Mouse (Mus musculus): ENCODE results near the gene Pitx2. TPM values are rescaled to one million over a fixed set of nuclear protein-coding genes. Genes with fewer than 3 reads are reported as not detected.

The Pitx2 gene
- total RNA-seq, 1 experiment from 2014 or later, result not detected

DNA sequence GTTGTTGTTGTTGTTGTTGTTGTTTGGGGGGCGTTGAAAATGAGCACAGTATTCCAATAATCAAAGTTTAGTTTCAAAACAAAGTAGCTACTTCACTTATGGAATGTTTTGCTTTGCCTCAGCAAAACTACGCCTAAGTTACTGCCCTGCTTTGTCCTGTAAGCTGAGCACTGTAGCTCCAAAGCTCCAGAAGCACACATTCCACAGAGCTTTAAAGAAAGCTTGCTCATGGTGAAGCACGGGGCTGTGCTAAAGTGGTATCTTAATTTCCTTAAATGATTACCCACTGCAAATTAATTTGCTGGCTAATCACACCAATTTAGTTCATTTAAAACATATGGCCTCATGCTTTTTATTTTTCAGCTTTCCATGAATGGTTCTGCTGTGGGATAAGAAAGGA lies 1.5 kb downstream of the Pitx2 start:
- ATAC-seq (ENCODE audit: extremely low read depth, insufficient number of reproducible peaks, low FRiP score, poor library complexity, severe bottlenecking), result no peak

DNA sequence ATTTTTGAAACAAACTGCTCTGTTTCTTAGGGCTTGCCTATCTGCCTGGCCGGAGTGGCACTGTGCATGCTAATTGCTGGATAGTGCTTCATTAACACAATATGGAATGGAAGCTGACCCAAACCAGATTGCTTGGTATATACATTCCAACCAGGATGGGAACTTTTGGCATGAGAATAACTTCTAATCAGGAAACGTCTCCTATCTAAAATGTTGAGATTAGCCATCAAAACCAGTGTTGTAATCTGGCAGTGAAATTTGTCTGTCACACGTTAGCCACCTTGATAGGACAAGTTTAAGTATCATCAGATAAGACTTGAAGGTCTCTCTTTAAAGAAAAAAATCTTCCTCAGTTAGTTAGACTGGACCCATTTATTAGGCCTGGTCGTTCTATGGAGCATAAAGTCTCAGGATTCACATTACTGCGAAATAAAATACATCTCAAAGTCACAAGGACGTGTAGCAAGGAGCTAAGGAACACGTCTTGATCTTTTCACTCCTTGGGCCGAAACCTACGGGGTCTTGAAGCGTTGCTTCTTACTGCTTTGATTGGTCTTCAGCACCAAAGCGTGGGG lies 2.1 kb downstream of the Pitx2 start:
- no peak for ATAC-seq (ENCODE audit: extremely low read depth, insufficient number of reproducible peaks, low FRiP score, poor library complexity, severe bottlenecking)

DNA sequence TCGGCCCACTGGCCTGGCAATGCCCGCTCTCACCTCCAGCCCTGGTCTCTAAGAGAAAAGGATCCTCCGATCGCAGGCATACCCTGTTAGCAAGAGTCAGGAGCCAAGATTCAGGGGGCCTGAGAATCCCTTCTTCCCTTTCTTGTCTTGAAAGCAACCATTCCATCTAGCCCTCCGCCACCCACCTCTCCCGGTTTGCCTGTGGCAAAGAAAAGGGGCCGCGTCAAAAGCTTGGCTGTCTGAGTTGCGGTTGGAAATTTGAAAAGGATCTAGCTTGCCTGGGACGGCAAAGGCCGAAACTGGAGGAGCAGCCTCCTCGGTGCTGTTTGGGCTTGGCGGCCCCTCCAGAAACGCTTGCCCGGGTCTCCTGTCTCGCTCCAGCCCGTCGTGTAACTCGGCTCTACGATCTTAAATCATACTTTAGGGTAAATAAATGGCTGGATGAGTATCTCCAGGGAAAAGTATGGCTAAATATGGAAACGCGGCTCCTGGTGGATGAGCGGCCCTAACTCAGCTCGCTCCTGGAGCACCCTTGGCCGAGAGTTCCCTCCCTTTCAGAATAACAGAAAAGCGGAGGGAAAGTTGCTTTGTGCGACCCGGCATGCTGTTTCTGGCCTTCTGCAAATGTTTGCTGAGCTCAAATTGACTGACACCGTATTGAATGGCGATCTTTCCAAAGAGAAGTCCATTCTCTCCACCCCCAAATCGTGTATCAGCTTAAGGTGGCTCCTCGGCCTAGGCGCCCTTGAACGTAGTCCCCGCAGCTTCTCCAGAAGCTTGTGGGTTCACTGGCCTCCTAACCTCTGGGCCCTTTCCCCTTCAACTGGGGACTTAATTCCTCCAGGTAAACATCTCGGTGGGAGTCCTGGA lies 3.4 kb downstream of the Pitx2 start:
- no peak for ATAC-seq (ENCODE audit: extremely low read depth, insufficient number of reproducible peaks, low FRiP score, poor library complexity, severe bottlenecking)

DNA sequence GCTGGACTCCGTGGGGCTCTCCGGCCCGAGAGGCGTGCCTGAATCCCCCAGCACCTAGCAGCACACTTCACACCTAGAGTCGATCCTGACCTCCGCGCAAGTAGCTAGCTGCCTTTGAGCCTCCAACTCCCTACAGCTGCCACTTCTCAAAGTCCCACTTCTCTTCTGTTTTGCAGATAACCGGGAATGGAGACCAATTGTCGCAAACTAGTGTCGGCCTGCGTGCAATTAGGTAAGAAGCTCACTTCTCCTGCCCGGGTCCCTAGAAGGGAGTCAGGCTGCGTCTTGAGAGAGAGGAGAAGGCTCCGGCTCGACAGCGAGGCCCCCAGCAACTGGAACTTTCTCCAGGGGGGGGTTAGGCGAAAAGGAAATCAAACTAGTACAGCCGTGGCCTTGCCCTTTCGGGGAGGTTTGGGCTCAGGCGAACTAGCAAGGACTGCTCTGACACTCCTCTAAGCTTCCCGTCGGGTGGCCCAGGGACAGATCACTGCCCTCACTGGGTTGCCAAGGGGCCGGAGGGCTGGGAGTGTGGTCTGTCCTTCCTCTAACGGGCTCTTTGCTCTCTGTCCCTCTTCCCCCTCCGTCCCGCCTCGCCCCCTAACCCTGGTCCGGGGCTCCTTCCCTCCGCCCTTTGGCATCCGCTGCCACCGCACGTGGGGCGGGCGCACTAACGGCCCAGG lies 4.2 kb downstream of the Pitx2 start:
- no peak for ATAC-seq (ENCODE audit: extremely low read depth, insufficient number of reproducible peaks, low FRiP score, poor library complexity, severe bottlenecking)

DNA sequence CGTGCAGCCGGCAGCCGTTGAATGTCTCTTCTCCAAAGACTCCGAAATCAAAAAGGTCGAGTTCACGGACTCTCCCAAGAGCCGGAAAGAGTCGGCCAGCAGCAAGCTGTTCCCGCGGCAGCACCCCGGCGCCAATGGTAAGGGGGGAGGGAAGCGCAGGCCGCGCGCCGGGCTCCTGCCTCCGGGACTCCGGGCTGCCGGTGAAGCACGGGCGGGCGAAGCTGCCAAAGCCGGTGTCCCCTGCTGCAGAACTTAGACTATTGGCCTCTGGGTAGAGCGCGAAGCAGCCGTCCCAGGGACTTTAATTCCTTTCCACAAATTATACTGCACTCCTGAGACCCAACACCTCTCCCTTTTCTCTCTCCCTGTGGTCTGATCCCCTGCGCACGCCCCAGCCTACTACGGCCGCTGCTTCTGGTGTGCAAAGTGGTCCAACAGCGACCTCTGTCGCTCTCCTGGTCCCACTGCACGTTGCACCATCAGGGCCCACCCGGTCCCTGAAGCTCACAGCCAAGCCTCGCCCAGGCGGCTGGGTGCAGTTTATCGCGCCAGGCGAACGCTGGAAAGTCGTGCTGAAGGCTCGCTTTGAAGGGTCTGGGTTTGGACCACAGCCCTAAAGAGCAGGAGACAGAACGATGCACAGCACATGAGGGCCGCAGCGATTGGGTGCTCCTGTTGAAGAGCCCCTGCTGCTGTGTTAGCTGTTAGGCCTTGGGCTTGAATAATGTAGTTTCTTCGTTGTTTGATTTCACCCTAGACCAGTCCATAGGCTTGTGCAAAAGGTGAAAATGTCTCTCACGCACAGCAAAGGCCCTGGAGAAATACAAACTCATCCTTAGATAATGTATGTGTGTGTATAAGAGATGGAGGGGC lies 5.0 kb downstream of the Pitx2 start:
- no peak for ATAC-seq (ENCODE audit: extremely low read depth, insufficient number of reproducible peaks, low FRiP score, poor library complexity, severe bottlenecking)

DNA sequence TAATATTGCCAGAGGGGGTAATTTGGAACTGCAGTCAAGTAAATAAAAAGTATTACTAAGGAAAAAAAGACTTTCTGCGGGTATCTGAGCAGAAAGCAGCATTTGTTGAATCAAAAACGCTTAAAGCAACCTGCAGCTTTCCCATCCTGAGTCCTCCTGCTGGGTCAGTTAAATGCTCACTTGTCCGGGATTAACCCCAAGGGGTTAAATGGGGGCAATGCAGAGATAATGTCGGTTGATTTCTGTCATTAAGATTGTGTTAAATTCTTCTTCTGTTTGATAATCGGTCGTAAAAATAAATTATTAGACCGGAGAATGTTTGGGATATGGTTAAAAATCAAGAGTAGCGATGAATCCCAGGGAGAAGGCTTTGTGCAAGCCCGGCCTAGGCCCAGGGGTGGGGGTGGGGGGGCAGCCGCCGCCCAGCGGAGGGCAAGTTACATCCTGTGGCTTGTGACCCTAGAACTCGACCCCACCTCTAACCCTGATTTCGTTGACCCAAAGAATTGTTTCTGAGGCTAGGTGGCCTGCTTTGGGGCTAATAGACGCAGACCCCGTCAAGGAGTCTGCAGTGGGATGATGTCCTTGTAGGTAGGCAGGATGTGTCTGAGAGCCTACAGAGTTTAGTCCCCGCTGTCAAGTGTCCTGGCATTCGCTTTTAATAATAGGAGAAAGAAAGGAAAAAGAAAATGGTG lies 6.0 kb downstream of the Pitx2 start:
- ATAC-seq (ENCODE audit: extremely low read depth, insufficient number of reproducible peaks, low FRiP score, poor library complexity, severe bottlenecking), result no peak

DNA sequence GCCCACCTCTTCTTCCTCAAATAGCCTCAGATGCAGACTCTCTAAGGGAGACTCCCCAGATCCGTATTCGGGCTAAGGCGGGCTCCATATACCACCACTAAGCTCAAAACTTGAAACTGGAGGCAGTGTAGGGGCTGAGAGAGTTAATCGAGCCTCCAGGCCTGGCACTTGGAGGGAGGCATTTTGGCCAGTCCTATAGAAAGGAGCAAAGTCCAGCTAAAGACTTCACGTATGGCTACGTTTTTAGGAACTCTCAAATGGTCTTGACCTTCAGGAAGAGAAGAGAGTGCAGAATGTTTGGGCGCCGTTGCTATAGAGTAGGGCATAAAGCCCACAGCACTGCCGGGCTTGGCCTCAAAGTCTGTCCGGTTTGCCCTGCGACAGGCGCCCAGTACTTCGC lies 7.1 kb downstream of the Pitx2 start:
- no peak for ATAC-seq (ENCODE audit: extremely low read depth, insufficient number of reproducible peaks, low FRiP score, poor library complexity, severe bottlenecking)

DNA sequence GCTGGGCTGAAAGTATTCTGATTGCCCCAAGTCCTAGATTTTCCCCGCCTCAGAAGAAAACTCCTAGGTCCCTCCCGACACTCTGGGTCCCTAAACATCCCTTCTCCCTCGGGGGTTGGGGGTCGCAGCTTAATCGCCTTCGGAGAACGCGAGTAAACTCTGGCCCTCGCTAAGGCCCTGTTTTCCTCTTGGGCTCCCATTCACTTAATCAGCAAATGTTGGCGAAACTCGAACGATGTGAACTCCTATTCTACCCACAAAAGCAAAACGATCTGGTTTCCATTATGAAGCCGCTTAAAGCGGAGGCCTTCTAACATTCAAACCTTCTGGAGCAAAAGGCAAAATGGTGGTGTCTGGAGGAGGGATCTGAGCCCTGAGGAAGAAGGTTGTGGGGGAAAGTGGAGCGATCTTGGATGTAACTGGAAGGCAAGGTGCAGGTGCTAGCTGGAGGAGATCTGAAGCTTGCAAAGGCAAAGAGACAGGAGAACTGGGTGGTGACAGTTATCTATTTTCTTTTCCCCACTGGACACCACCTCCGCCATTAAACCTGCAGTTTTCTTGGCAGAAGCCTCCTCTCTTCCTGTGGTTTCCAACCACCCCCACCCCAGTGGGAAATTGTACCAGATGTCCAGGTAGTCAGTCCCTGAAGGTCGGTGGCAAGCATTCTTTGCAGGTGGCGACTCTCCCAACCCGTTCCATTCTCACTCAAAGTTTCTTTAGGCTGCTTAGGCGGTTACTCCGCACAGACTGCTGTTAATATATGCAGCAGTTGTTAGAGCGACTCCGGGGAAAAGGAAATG lies 7.8 kb downstream of the Pitx2 start:
- no peak for ATAC-seq (ENCODE audit: extremely low read depth, insufficient number of reproducible peaks, low FRiP score, poor library complexity, severe bottlenecking)

DNA sequence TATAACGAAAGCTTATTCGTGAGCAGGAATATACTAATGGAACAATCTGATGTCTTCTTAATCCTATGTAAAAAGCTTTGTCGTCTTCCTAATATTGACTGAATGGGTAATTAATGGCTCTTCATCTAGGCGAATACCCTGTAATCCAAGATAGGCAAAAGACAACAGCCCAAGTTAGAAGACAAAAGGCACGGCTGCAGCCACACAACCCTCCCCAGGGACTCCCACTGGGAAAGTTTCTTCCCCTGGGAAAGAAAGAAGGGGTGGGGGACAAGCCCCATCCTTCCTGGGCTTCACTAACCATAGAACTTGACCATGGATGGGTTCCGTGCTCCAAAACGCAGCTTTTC lies 8.3 kb downstream of the Pitx2 start:
- ATAC-seq (ENCODE audit: extremely low read depth, insufficient number of reproducible peaks, low FRiP score, poor library complexity, severe bottlenecking), result no peak

DNA sequence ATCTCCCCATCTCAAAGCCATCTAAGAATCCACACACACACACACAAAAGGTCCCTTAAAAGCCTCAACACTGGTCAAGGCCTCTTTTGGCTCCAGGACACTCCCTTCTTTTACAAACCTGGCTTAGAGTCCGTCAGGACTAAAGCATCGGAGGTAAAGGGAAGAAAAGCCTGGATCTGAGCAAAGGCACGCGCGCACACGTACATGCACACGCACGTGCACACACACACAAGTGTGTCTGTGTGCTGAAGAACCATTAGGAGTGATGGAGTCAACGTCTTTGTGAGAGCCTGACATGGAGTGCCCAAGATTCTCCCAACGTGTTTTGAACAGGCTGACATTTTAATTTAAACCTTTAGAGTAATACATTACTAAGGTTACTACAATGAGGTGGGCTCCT lies 8.7 kb downstream of the Pitx2 start:
- ATAC-seq (ENCODE audit: extremely low read depth, insufficient number of reproducible peaks, low FRiP score, poor library complexity, severe bottlenecking), result no peak

DNA sequence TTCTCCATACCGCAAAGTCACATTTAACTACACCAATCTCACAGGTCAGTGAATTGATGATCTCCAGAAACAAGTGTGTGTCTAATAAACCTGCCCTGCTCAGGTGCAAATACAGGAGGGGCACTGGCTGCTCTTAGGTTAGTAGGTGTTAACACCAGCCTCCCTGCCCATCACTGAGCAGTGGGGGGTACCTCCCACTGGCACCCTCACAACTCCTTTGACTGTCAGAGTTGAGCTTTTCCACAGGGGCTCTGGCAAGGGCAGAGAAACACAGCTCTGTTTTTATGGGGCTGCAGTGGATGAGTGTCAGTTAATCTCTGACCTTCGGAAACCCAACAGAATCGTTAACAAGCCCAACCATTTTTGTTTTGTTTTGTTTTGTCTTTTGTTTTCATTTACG lies 9.6 kb downstream of the Pitx2 start:
- no peak for ATAC-seq (ENCODE audit: extremely low read depth, insufficient number of reproducible peaks, low FRiP score, poor library complexity, severe bottlenecking)

DNA sequence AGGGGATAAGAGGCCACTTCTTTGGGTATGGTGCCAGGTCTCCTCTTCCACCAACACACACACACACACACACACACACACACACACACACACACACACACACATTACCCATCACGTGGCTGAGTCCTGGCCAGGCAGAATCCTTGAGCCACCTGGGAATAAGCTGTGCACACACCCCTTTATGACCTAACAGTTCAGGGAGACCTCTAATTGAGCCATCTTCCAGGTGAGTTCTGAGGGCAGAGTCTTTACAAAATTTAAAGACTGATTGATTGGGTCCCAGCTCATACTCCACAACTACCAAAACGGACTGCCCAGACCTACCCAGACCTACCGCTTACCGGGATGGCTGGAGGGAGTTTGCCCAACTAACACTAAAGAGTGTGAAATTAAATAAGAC lies 10.1 kb downstream of the Pitx2 start:
- ATAC-seq (ENCODE audit: extremely low read depth, insufficient number of reproducible peaks, low FRiP score, poor library complexity, severe bottlenecking), result no peak

DNA sequence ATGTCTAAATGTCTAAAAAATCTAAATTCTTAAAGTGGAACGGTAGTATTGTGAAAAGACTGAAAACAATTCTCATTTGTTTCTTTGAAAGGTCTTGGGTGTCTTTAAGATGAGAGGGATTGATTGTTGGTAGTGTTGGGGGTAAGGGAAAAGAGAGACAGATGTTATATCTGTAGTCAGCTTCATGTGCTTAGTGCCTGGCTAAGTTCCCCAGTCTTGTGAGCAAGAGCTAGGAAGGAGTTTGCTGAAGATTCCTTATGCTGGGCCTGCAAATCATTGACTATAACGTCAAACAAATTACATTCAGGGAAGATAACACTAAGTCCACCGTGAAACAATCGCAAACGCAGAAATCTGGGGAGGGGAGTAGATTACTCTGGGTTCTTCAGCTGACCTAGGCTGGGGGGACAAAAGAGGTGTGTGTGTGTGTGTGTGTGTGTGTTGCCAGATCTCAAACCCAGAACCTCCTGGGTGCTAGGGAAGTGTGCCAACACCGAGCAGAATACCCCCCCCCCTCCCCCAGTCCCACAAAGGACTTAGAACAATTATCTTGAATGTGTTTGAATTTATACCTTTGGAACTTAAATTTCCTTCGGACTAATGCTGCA lies 12.5 kb downstream of the Pitx2 start:
- ATAC-seq (ENCODE audit: extremely low read depth, insufficient number of reproducible peaks, low FRiP score, poor library complexity, severe bottlenecking), result no peak

DNA sequence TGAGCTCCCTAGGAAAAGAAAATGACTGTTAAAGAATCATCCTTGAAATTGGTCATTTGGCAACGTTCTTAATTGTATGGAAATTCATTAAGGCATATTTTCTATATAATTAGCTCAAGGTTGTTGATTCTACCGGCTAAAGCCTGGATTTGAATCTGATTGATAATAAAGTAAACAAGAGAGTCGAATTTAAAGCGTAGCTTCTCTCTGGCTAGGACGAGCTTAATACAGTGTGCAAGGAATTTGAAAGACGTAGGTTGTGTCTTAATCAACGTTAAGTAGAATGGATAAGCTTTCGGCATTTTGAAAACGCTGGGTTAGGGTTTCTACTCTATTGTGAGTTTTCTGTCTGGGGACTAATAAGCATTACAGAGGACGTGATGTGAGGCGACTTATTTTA lies 13.1 kb downstream of the Pitx2 start:
- no peak for ATAC-seq (ENCODE audit: extremely low read depth, insufficient number of reproducible peaks, low FRiP score, poor library complexity, severe bottlenecking)

DNA sequence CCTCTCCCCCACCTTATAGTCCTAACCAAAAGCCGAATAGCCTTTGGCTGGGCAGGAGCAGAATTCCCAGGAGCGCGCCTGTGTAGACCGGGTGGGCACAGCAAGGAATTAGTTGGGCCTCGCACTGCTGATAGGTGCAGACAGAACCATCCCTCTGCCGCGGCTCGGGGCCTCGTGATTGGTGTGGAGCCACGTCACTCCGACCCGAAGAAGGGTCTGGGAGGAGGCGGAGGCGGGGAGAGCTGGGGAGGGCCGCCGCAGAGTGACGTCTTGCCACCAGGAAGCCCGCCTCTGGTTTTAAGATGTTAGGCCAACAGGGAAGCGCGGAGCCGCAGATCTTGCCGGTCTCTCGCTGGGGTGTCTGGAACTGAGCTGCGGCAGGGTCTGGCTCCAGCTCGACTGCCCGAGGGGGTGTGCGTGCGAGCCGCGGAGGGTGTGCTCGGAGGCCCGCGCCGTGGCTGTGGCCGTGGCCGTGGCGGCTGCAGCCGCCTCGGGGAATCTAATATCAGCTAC lies 14.0 kb downstream of the Pitx2 start:
- ATAC-seq (ENCODE audit: extremely low read depth, insufficient number of reproducible peaks, low FRiP score, poor library complexity, severe bottlenecking), result no peak; the same call in 1 of the 2 replicates

DNA sequence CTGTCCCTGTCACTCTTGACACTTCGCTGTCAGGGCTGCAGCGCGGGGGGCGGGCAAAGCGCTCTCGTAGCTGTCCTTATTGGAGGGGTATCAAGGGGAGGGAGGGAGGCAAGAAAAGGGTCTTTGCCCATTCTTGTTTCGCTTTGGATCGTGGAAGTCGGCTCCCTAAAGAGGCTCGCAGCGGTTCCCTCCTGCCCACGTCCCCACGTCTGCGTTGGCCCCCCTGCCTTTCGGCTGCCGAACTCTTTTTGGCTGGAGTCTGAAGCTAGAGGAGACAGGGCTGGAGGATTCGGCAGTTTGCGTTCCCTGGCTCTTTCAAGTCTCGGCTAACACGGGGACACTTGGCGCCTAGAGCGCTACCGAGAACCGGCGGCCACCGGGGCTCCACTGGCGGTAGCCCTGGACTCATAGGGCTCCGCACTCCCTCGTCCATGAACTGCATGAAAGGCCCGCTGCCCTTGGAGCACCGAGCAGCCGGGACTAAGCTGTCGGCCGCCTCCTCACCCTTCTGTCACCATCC lies 14.5 kb downstream of the Pitx2 start:
- ATAC-seq (ENCODE audit: extremely low read depth, insufficient number of reproducible peaks, low FRiP score, poor library complexity, severe bottlenecking), result no peak

DNA sequence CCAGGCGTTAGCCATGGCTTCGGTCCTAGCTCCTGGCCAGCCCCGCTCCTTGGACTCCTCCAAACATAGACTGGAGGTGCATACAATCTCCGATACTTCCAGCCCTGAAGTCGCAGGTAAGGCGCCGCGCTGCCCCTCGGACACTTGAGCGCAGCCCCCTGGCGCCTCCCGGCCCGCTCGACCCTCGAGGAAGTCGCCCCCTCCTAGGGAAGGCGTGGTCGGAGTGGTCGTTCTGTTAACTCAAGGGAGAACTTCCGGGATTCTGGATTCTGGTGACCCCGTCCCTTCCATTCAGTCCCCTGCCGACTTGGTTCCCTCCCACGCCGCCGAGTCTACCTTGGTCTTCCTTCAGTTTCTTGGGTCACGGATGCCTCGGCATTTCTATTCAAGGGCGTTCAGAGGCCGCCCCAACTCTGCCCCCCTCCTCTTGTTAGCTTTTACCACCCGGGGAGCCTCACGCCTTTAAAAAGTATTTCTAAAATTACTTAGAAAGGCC lies 15.0 kb downstream of the Pitx2 start:
- ATAC-seq (ENCODE audit: extremely low read depth, insufficient number of reproducible peaks, low FRiP score, poor library complexity, severe bottlenecking), result no peak
